Mouse (Mus musculus) left cerebral cortex, postnatal 36 days (tissue): Measurements from ENCODE around the gene Ctla4. TPM values are rescaled to one million over a fixed set of nuclear protein-coding genes. Genes with fewer than 3 reads are reported as not detected.

Experiments
- DNase-seq, 2 experiments: peaks; one replicate each; pipeline ENCODE4 v3.0.0; 2021 to 2022; ENCODE audit warnings: low spot score in 2 of 2, mixed read lengths in 1 of 2
- intact Hi-C: fragments of 180-260 bp; cut with DNase I; formaldehyde crosslinking; loops from one replicate; pipeline ENCODE4 v1.15.1; 2025
- total RNA-seq, 2 experiments: library from RNA; stranded (reverse); gene quantifications; 2 replicates each; pipeline ENCODE4 v1.2.3; 2021

Ctla4 gene
- total RNA-seq, 2 experiments from 2014 or later: not detected

DNA sequence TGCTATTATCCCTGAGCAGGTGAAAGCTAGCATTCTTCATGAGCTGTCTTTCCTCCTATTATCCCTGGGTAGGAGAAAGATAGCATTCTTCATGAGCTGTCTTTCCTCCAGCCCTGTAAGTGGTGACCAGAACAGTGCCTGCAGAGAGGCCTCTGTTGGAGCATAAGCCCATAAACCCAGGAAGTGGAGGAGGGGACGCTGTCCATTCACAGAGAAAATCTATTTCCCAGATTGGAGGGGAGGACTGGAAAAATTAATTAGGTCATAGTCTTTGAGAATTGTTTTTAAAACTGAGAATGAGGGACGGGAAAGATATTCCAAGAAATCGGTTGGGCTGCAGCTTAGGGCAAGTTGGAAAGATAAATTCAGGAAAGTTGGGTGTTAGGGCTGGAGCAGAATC is 24.3 kb upstream of the Ctla4 start:
- intact Hi-C loops: loop anchor here (5.0 to 10.0 kb wide), 4 partner anchors 80 to 588 kb away; partner anchors contain the start of genes Abi2 and Cyp20a1
- no peak for DNase-seq

DNA sequence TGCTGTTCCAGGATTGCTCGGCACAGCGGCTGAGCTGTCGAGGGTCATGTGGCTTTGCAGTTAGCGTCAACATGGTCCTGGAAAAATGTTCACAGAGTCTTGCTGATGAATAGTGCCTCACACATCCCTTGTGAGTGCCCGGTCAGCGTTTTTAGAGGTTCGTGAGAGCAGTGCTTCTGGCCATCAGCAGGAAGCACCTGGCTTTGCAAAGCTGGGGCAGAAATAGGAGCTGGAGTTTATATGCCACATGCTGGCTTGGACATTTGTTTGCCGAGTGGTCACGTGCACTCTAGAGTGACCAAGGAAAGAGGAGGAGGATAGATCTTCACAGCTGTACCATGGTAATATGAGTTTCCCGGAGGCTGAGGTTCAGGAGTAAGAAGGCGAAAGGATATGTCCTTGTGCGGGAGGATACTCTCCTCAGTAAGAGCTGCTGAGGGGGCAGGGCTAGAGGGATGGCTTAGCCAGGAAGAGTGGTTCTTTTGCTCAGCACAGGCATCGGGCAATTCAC is 23.8 kb upstream of the Ctla4 start:
- DNase-seq: no peak
- intact Hi-C loops: loop anchor here (5.0 to 10.0 kb wide), 4 partner anchors 79 to 588 kb away; partner anchors contain the start of genes Abi2 and Cyp20a1

DNA sequence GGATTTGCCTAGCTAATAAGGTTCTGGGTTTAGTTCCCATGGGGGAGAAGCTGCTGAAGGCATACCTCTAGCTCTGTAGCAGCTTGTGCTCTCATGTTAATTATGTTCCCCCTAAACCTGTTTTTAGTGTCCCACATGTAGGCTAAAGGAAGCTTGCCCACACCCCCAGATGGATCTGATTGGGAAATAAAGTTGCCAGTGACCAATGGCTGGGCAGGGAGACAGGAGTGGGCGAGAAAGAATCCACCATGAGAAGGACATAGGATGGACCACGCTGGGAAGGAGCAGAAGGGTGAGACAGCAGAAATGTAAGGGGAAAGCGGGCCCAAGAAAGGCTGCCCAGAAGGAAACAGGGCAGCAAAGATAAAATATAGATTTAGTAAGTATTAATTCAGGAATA is 23.1 kb upstream of the Ctla4 start:
- DNase-seq: no peak
- intact Hi-C loops: loop anchor here (5.0 to 10.0 kb wide), 4 partner anchors 79 to 589 kb away; partner anchors contain the start of genes Abi2 and Cyp20a1

DNA sequence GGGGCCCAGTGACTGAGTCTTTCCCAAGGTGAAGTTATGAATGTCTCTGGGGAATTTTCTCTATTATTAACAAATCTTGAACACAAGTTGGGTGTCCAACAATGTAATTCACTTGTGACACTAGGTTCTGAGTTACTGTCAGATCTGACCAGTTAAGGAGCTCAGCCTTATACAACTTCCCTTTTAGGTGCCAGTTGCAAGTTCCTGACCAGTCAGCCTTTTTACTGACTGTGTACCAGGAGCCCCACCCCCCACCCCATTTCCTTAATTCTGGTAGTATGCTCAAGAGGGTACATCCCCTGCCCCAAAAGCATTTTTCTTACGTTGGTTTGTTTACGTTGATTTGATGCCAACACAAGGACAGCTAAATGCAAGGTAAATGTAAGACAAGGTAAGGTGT is 21.6 kb upstream of the Ctla4 start:
- no peak for DNase-seq
- intact Hi-C loops: loop anchor here (10.0 kb wide), 2 partner anchors 460 to 590 kb away; partner anchors contain the start of gene Abi2

DNA sequence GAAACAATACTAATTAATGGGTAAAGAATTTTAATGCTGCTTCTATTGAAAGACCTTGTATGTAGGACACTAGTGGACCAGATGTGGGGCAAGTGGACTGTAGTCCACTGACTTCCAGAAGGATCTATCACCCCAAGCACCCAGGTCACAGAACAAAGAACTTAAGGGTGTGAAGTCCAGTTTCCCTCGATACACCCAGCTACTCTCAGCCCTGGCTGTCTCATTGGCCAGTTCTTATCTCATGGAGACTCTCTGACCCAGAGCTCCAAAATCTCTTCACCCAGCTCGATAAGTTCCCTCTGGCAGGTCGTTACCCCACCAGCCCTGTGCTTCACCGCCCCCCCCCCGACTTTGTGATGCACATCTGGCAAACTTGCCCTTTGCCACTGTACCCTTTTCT is 20.8 kb upstream of the Ctla4 start:
- intact Hi-C loops: loop anchor here (10.0 kb wide), 2 partner anchors 461 to 591 kb away; partner anchors contain the start of gene Abi2
- no peak for DNase-seq

DNA sequence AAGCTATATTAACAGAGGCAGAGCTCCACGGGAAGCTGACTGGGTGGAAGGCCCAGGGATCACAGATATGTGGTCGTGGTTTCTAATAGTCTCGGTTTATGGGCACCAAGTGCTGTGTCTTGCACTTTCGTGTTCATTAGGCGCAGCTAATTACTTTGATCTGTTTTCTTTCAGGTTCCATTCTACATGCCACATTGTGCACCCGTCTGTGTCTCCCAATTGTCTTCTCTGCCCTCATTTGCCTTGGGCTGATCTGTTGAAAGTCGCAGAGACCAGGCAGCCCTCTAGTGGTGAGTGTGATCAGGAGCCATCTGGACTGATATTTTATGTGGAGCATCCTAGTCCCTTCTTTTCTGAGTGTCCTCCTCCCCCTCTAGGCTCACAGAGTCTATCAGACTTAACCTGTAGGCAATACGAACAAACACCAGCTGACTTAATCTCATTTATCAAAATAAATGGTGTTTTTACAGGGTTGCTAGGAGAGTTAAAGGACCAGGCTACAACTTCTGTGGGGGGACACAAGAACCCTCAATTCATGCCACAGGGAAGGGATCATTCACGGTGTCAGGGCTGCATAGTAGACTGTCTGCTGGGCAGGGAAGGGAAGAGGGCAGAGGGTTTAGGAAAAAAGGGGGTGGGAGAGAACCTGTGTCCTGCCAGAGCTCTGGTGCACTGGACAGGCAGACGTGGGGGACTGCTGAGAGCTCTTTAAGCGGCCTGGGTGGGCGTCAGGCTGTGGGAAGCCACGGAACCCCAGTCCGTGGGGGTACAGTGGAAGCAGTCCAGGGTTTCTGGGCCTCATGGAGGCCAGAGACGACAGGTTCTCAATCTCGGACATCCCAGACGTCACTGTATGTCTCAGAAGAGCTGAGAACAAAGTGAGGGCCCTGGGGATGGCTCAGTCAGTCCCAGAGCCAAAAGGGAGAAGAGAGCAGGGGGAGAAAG is 18.2 kb upstream of the Ctla4 start:
- DNase-seq: no peak
- intact Hi-C loops: loop anchor here (10.0 kb wide), 2 partner anchors 464 to 594 kb away; partner anchors contain the start of gene Abi2

DNA sequence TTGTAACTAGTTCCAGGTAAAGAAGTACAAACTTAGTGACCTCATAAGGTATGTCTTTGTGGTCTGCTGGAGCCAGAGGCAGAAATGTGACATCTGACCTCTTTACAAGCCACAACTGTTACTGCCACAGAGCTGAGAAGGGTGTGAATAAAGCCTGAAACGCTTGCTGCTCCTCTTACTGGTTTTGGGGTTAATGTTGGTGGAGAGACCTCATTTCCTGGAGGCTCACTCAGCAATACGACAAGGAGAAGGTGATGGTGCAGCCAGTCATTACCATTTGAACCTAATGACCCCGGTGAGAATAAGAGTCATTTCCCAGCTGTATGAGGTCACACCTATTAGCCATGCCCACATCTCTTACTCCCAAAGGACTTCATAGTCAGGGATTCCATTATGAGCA is 11.5 kb upstream of the Ctla4 start:
- DNase-seq: no peak
- intact Hi-C loops: no loop called here

DNA sequence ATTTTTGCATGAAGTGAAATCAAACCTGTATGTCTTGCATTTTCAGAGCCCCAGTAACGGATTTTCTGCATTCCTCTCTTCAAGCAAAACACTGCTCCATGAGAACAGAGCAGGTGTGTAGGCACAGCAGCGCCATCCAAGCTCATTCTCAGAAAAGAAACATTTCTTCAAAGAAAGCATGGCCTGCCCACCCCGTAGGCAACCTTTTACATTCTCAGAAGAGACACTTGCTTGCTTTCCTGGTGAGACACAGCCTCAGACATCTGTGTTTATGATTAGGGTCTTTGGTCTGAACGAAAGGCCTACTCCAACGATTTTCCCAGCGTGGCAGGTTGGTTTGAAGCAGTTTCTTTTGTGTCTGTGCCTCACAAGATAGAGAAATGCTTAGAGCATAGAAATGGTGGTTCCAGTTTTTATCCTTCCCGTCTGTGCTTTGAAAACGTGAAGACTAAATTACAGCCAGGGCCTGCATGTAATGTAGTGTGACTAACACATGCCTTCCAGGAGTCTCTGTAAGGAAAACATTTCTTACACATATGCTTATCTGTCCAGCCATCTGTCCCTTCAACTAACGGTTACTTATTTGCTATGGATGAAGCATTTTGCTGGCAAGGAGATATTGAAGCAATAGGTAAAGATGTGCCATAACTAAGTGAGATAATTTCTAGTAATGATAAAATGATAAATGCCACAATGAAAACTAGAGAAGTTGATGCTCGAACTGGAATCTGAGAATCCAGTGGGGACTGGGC is 6.5 kb upstream of the Ctla4 start:
- intact Hi-C loops: no loop called here
- no peak for DNase-seq

DNA sequence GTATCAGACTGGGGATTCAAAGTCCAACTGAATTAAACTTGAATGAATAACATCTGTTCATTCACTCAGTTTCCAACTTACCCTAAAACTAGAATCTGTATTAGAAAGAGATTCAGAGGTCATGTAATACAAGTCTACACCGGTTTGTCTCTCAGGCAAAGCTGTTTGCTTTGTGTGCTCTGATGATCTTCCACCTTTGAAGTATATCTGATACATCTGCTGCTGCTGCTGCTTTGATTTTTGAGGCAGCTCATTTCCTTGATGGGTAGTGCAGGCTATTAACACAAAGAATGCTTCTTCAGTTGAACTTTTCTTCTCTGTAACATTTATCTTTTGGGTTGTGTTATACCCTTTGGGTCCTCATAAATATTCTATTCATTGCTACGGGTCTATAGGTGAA is 4.0 kb upstream of the Ctla4 start:
- DNase-seq: no peak
- intact Hi-C loops: no loop called here

DNA sequence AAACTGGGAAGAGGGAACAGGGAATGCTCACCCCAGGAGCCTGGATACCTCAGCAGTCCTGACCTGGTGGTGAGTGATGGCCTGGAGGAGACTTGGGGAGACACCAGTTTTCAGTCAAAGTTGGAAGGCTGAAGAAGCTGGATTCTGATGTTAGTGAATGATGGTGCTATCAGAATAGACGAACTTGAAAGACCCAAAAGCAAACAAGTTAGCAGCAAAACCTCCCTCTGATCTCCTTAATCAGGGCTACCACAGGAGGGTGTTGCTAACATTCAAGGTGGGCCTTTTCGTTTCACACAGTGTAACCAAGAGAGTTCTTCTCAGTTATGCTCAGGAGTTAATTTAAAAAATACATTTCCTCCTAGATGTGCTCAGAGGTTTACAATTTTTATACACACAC is 3.5 kb upstream of the Ctla4 start:
- no peak for DNase-seq
- intact Hi-C loops: no loop called here

DNA sequence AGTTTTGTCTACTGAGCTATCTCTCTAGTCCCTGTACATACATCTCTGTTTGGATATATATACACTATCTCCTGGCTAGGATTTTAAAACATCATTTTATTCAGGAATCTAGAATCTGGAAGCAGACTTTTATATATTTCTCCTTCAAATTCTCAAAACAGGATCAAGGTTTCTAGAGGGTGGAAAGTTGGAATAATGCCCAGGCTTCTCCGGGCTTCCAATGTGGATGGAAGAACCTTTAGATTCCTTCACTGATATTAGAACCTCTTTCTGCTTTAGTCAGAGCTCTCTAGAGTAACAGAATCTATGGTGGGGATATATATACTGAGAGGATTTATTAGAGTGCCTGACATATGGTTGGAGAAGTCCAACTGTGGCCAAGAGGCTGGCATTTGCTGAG is 2.2 kb upstream of the Ctla4 start:
- intact Hi-C loops: no loop called here
- DNase-seq: no peak

DNA sequence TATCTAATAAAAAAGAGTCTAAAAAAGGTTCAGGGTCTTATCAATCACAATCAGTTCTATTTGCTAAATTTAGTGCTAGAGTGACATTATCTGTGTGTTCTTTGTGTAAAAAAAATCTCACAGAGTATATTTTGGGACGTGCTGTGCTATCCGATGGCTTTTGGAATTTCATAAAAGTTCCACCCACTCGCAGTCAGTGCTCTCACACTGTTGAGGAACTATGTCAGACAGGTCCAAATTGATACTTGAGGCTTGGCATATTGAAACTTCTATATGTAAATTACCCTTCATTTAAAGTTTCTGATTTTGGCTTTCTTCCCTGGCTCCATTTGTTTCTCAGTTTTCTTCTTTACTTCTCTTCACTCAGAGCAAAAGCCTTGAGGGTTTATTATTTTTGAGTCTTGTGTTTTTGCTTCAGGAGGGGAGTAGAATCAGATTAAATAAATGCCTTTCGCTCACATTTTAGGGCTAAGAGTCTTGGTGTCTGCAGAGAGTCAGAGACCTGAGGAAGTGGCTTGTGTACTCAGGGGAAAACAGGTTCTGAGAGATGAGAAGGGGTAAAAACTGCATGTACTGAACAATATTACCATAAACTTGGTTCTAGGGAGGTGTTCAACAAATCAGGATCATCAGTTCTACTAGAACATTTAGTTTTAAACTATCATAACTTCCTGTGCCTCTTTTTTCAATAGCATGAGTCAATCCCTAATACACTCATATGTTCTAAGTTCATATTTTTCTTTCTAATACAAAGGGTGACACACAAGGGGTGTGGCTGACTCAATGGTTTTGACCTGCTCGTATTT is 11.5 kb downstream of the Ctla4 start:
- intact Hi-C loops: no loop called here
- no peak for DNase-seq

DNA sequence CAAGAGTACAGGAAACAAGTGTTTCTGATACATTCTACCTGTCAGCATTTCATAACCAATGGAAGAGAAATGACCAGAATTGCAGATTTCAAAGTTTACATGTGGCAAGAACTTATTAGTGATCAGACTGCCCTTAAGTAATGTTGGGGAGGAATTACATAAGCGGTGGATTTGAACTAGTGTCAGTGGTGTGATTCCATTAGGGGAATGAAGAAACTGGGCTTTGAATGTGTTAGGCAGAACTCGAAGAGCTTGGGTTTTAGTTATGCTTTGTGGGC is 12.1 kb downstream of the Ctla4 start:
- intact Hi-C loops: no loop called here
- DNase-seq: no peak

DNA sequence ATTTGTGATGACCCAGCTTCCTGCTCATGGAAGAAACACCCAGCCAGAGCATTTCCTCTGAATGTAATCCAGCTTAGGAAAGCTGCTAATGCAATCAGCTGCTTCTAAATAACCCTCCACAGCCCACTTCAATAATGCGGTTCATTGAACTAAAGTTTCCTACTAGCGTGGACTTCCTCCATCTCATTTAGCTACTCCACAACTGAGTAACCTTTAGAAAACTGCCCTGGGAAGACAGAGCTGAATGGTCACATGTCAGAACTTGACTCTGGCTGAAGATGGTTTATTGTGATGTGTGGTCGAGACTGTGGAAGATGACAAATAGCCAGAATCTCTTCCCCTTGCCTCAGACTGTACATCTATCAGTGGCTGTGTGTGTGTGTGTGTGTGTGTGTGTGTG is 12.4 kb downstream of the Ctla4 start:
- DNase-seq: no peak
- intact Hi-C loops: no loop called here

DNA sequence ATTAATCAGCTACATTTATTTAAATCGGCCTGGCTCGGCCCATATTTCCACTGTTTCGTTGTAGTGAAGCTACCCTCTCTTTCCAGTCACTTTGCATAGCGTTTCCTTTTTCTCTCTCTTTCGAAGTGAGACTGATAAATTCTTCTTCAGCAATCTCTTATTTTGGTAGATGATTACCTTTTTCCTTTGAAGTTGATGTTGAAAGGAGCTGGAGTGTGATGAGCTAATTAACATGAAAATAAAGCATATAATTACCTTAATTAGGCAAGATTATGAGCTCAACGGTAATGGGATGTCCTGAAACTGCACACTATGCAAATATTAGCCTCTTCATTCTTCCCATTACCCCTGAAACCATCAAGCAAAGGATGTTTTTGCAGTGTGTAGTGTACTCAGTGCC is 15.7 kb downstream of the Ctla4 start:
- no peak for DNase-seq
- intact Hi-C loops: no loop called here

DNA sequence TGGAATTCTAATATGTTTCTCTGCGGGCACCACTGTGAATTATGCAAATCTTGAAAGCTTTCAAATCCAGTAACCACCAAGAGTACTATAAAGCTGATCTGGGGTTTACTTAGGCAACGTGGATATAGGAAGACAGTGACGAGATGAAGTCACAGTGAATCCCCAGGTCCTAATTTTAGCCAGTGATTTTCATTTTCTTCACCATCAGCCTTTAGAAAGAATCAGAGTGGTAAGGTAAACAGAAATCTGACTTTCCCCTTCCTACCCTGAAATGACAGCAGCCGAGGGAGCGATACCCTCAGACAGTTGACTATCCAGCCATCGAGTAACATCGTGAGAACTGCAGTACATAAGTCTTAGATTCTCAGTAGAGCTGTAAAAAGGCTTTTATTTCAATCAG is 16.3 kb downstream of the Ctla4 start:
- DNase-seq: no peak
- intact Hi-C loops: no loop called here

DNA sequence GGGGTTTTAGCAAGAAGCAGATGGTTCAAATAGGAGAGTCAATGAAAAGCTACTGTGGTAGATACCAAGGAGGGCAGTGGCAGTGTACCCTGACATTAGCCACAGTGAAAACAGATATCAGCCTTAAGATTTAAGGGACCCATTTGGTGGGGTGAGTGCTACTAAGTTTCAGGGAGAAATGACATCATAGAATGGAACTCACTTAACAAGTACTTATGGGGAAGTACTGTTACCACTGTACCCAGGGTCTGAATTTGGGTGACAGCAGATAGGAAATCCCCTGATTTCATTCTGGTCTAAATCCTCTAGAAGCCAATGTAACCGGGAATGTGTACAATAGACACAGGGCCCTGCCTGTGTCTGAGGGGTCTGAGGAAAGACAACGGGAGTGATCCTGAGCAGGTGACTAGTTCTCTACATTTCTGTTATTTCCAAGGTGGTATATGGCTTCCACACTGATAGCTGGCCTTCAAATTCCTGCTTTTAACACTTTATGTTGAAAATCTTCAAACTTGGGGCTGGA is 17.7 kb downstream of the Ctla4 start:
- no peak for DNase-seq
- intact Hi-C loops: no loop called here

DNA sequence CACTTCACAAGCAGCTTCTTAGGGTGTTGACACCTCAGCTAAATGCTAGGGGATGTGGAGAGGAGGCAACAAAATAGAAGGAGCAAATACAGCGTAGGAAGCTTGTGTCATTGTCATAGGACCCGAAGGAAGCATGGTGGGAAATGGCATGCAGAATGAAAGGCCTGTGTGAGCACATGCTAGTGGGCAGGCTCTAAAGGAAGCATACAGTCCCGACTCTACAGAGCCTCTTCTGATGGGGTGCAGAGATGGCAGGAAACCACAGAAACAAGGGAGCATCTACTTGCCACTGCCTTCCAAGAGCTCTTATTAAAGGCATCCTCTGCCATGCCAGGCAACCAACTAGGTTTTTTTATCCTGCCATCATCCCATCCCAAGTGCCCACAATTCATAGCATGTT is 20.7 kb downstream of the Ctla4 start:
- intact Hi-C loops: no loop called here
- DNase-seq: no peak

DNA sequence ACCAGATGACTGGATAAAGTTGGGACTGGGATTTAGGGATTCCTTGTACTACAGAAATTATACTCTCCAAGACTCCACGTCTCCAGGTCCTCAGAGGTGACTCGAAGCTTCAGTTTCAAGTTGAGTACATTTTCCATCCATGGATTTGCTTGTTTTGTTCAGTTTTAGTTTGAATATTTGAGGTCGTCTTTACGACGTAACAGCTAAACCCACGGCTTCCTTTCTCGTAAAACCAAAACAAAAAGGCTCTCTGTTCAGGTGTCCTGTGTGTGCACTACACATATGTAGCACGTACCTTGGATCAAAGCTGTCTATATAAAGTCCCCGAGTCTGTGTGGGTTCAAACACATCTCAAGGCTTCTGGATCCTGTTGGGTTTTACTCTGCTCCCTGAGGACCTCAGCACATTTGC is 22.0 kb downstream of the Ctla4 start:
- DNase-seq: no peak
- intact Hi-C loops: no loop called here

DNA sequence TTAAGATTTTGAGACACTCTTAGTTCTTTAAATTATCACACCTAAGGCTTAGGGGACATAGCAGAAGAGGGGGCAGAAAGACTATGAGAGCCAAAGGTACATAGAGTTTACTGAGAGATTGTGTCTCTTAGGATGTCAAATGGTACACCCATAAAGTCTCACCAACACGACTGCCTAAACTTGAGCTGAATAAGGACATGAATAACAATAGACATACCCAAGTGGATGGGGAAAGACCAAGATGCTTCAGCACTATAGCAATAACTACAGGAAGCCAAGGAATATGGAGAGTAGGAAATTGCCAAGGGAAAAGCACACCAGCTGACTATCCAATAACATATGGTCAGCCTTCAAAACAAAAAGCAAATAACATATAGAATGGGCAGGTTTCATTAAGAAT is 22.9 kb downstream of the Ctla4 start:
- intact Hi-C loops: no loop called here
- no peak for DNase-seq
